Mouse (Mus musculus): ENCODE data around the gene Hist1h3e. TPM values are rescaled to one million over a fixed set of nuclear protein-coding genes. Genes with fewer than 3 reads are reported as not detected.
"Not testable (repeated sequence)": the region's sequence is repeated elsewhere in the genome, so short reads cannot be mapped to it uniquely, and the experiment has no call there.

The Hist1h3e gene
- total RNA-seq, 2 experiments from 2014 or later: 40.1 to 50.4 TPM

GRCm38 (mm10) chr13:23541497-23541896, 20.7 kb downstream of the Hist1h3e start:
- TF ChIP-seq CTCF (IDR thresholded peaks at IDR 0.05): no peak
- no peak for DNase-seq (ENCODE audit: extremely low spot score in 1 of 2, low spot score in 2 of 2)
- H3K4me3 ChIP-seq: no peak overlapping the region
- intact Hi-C loops (cut with DNase I): no loop called here
- H3K27ac ChIP-seq: no peak overlapping the region

GRCm38 (mm10) chr13:23539821-23540220, 22.3 kb downstream of the Hist1h3e start:
- DNase-seq (ENCODE audit: extremely low spot score in 1 of 2, low spot score in 2 of 2); H3K4me3 ChIP-seq; H3K27ac ChIP-seq: not testable (repeated sequence)
- intact Hi-C loops (cut with DNase I): loop anchor here (10.0 kb wide), 1 partner anchor 1715 kb away; no protein-coding TSS in a partner anchor

- TF ChIP-seq CTCF (IDR thresholded peaks at IDR 0.05): no peak
- no peak overlapping the region for H3K4me3 ChIP-seq
- intact Hi-C loops (cut with DNase I): loop anchor here (10.0 kb wide), 1 partner anchor 1713 kb away; no protein-coding TSS in a partner anchor
- no peak for DNase-seq (ENCODE audit: extremely low spot score in 1 of 2, low spot score in 2 of 2)
- no peak overlapping the region for H3K27ac ChIP-seq
These were observed 23.9 kb downstream of the Hist1h3e start for GRCm38 (mm10) chr13:23538249-23538648.

GRCm38 (mm10) chr13:23537006-23537710, 25.0 kb downstream of the Hist1h3e start:
- intact Hi-C loops (cut with DNase I): loop anchor here (10.0 kb wide), 1 partner anchor 1712 kb away; no protein-coding TSS in a partner anchor
- H3K27ac ChIP-seq: no peak overlapping the region
- TF ChIP-seq CTCF (IDR thresholded peaks at IDR 0.05): no peak
- DNase-seq (ENCODE audit: extremely low spot score in 1 of 2, low spot score in 2 of 2): no peak
- H3K4me3 ChIP-seq: no peak overlapping the region

- H3K4me3 ChIP-seq: no peak overlapping the region
- no peak for TF ChIP-seq CTCF (IDR thresholded peaks at IDR 0.05)
- H3K27ac ChIP-seq: no peak overlapping the region
- DNase-seq (ENCODE audit: extremely low spot score in 1 of 2, low spot score in 2 of 2): no peak
- intact Hi-C loops (cut with DNase I): loop anchor here (10.0 kb wide), 1 partner anchor 1711 kb away; no protein-coding TSS in a partner anchor
These were observed 25.9 kb downstream of the Hist1h3e start for GRCm38 (mm10) chr13:23536076-23536822.

GRCm38 (mm10) chr13:23535137-23536075, 26.8 kb downstream of the Hist1h3e start, which contains the start of gene Hist1h3g:
Gene Hist1h3g, plus strand, starts transcription at chr13:23535422.
- peak; percentile 4; the same call in 1 of the 2 replicates for TF ChIP-seq CTCF (IDR thresholded peaks at IDR 0.05)
- peak within 1 kb of the TSS; percentile 48 for H3K4me3 ChIP-seq
- intact Hi-C loops (cut with DNase I): loop anchor here (10.0 kb wide), 1 partner anchor 1711 kb away; no protein-coding TSS in a partner anchor
- DNase-seq (ENCODE audit: extremely low spot score in 1 of 2, low spot score in 2 of 2): peak; percentile 86 to 87
- H3K27ac ChIP-seq: not testable (repeated sequence)

GRCm38 (mm10) chr13:23534368-23535131, 27.6 kb downstream of the Hist1h3e start:
- no peak for TF ChIP-seq CTCF (IDR thresholded peaks at IDR 0.05)
- no peak for DNase-seq (ENCODE audit: extremely low spot score in 1 of 2, low spot score in 2 of 2)
- intact Hi-C loops (cut with DNase I): loop anchor here (5.0 to 10.0 kb wide), 6 partner anchors 38 to 1822 kb away; partner anchors contain the start of genes Hist1h2ac, Hist1h2ad, Hist1h2ae and Hist1h2ag
- H3K27ac ChIP-seq: no peak overlapping the region
- H3K4me3 ChIP-seq: peak overlapping the region; percentile 48

- intact Hi-C loops (cut with DNase I): loop anchor here (5.0 to 10.0 kb wide), 6 partner anchors 39 to 1821 kb away; partner anchors contain the start of genes Hist1h2ac, Hist1h2ad, Hist1h2ae and Hist1h2ag
- Histone ChIP-seq H3K27ac (peak within 1 kb of the TSS; percentile 51; the same call in 1 of the 2 replicates), H3K4me3 (peak within 1 kb of the TSS; percentile 48)
- DNase-seq (ENCODE audit: extremely low spot score in 1 of 2, low spot score in 2 of 2): peak; percentile 38 to 69
These were observed 28.4 kb downstream of the Hist1h3e start, which contains the start of gene Hist1h2af for GRCm38 (mm10) chr13:23533560-23534367. Gene Hist1h2af, plus strand, starts transcription at chr13:23533906.

GRCm38 (mm10) chr13:23532262-23533075, 29.7 kb downstream of the Hist1h3e start:
- H3K27ac ChIP-seq: peak overlapping the region; percentile 92
- H3K4me3 ChIP-seq: peak overlapping the region; percentile 67
- DNase-seq (ENCODE audit: extremely low spot score in 1 of 2, low spot score in 2 of 2): no peak
- TF ChIP-seq CTCF (IDR thresholded peaks at IDR 0.05): no peak
- intact Hi-C loops (cut with DNase I): loop anchor here (5.0 to 10.0 kb wide), 6 partner anchors 40 to 1820 kb away; partner anchors contain the start of genes Hist1h2ac, Hist1h2ad, Hist1h2ae and Hist1h2ag
